Mouse (Mus musculus) lung, embryonic 14.5 days (tissue): ENCODE results near the gene Gsto1. TPM values are rescaled to one million over a fixed set of nuclear protein-coding genes. Genes with fewer than 3 reads are reported as not detected.

Source experiments
- ATAC-seq: fragments of 200-750 bp; cut with Nextera tagmentation; 2 replicates; pipeline ENCODE4 v1.8.0; 2017; ENCODE audit warnings: mild to moderate bottlenecking, moderate TSS enrichment, moderate library complexity; ENCODE audit not compliant: insufficient read depth
- DNase-seq: peaks from one replicate; pipeline ENCODE4 v3.0.0-alpha.2; 2015
- H3K27ac ChIP-seq: fragments of 300-500 bp; sonication (generic); 2 replicates; pipeline ENCODE4 v1.5.1; 2014; ENCODE audit warnings: low read depth, mild to moderate bottlenecking, moderate library complexity
- H3K27me3 ChIP-seq: fragments of 300-500 bp; sonication (generic); 2 replicates; pipeline ENCODE4 v1.6.1; 2014; ENCODE audit warnings: low read length, control low read depth; ENCODE audit not compliant: insufficient read depth
- H3K36me3 ChIP-seq: fragments of 300-500 bp; sonication (generic); 2 replicates; pipeline ENCODE4 v1.6.1; 2014; ENCODE audit warnings: control low read depth; ENCODE audit not compliant: insufficient read depth
- H3K4me1 ChIP-seq: fragments of 300-500 bp; sonication (generic); 2 replicates; pipeline ENCODE4 v1.6.1; 2014; ENCODE audit warnings: antibody characterized with exemption, control low read depth; ENCODE audit not compliant: insufficient read depth
- H3K4me2 ChIP-seq: fragments of 300-500 bp; sonication (generic); 2 replicates; pipeline ENCODE4 v1.6.1; 2014; ENCODE audit warnings: mild to moderate bottlenecking
- H3K4me3 ChIP-seq: fragments of 300-500 bp; sonication (generic); 2 replicates; pipeline ENCODE4 v1.5.1; 2014; ENCODE audit warnings: low read depth, low read length
- H3K9ac ChIP-seq: fragments of 300-500 bp; sonication (generic); 2 replicates; pipeline ENCODE4 v1.6.1; 2014
- H3K9me3 ChIP-seq: fragments of 300-500 bp; sonication (generic); 2 replicates; pipeline ENCODE4 v1.6.1; 2016; ENCODE audit warnings: low read depth, low read length, control low read depth
- CTCF ChIP-seq: IDR thresholded peaks from 2 replicates; pipeline ENCODE4 v1.5.1; 2016; ENCODE audit warnings: antibody characterized with exemption, low read depth
- WGBS: fragments of 180-500 bp; shearing (Covaris S2); extraction: QIAGEN DNeasy Blood & Tissue Kit; methylation state at CpG from one replicate; pipeline ENCODE4 v1.1.7; 2014; 5-methylcytosine and 5-hydroxymethylcytosine counted together
- polyA plus RNA-seq: library from polyadenylated mRNA; unstranded; fragments of >200 nt; fragmentation: Nextera tagmentation; extraction: Ambion mirVana; gene quantifications from 2 replicates; pipeline ENCODE4 v1.2.1, GENCODE M21; 2014

The Gsto1 gene
- polyA plus RNA-seq, 1 experiment from 2014 or later, result 80.5 TPM

GRCm38 (mm10) chr19:47822143-47822796, 32.5 kb upstream of the Gsto1 start:
- 7% methylated on average over 8 of the region's 8 CpGs for WGBS
- Histone ChIP-seq H3K36me3 (no peaks in the 10 kb centered on the region), H3K9me3 (no peaks in the 10 kb centered on the region), H3K27me3 (0 out of 2 replicates have a peak, but pooled peaks cover 6% of the 10 kb centered on the region), H3K4me2 (no peak overlapping the region), H3K4me3 (no peak overlapping the region), H3K4me1 (no peaks in the 10 kb centered on the region), H3K27ac (no peak overlapping the region), H3K9ac (no peak overlapping the region)
- ATAC-seq (no peak), DNase-seq (peak; percentile 29)
- peak; percentile 7; the same call in 1 of the 2 replicates for TF ChIP-seq CTCF

DNA sequence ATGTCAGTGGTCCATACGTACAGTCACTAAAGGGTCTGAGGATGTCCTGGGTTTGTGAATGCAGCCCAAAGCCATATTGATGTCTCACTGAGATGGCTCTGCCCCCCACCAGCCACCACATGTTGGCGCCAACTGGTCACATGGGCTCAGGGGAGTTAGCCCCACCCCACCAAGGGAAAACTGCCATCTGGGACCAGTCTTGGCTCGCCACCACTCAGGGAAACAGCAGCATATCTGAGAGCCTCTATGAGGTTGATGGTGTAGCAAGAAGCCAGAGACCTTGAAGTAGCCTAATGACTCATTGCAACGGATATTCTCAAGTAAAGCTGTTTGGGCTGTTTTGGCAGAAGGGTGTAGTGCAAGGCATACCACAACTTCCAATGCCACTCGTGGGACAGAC, 30.7 kb upstream of the Gsto1 start:
- Histone ChIP-seq H3K27ac (no peak overlapping the region), H3K4me3 (no peak overlapping the region), H3K4me1 (no peaks in the 10 kb centered on the region), H3K9me3 (no peaks in the 10 kb centered on the region), H3K36me3 (no peaks in the 10 kb centered on the region), H3K9ac (no peak overlapping the region), H3K27me3 (0 out of 2 replicates have a peak, but pooled peaks cover 6% of the 10 kb centered on the region), H3K4me2 (no peak overlapping the region)
- ATAC-seq (no peak), DNase-seq (no peak)
- WGBS, result 56% methylated on average over 5 of the region's 5 CpGs
- no peak for TF ChIP-seq CTCF

DNA sequence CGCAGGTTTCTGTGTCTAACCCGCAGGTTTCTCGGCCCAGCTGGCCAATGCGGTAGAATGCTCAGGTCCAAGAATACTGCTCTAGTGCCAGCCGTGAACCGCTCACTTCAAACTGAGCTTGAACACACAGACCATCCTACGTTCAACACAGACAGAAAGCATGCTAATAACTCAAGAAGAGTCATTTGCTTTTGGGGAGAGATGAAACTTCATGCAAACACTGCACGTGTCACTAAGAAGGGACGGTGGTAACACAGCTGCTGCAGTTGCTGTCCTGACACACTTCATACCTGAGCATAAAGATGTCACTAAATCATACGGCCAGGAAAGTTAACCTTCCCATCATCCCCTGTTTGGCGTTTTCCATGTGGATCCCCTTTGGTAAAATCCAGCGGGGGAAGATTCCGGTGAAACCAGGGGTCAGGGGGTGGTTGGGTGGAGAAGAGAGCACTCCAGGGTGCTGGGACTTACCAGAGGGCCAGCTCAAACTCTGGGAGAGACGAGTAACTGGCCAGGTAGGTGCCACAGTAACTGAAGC, 24.8 kb upstream of the Gsto1 start:
- DNase-seq, result no peak
- WGBS, result 78% methylated on average over 14 of the region's 14 CpGs

GRCm38 (mm10) chr19:47831111-47831510, 23.7 kb upstream of the Gsto1 start:
- WGBS, result 90% methylated on average over 8 of the region's 8 CpGs
- no peaks in the 10 kb centered on the region for H3K36me3 ChIP-seq
- ATAC-seq, result no peak
- H3K4me2 ChIP-seq, result no peak overlapping the region
- H3K27ac ChIP-seq, result no peak overlapping the region
- H3K4me3 ChIP-seq, result no peak overlapping the region
- H3K9me3 ChIP-seq, result no peaks in the 10 kb centered on the region
- DNase-seq, result no peak
- H3K27me3 ChIP-seq, result no peaks in the 10 kb centered on the region
- no peaks in the 10 kb centered on the region for H3K4me1 ChIP-seq
- no peak overlapping the region for H3K9ac ChIP-seq
- no peak for TF ChIP-seq CTCF

More for the DNA sequence above, 24.8 kb upstream of the Gsto1 start:
- Histone ChIP-seq H3K4me1 (no peaks in the 10 kb centered on the region), H3K9me3 (no peaks in the 10 kb centered on the region), H3K36me3 (no peaks in the 10 kb centered on the region), H3K27ac (no peak overlapping the region), H3K4me2 (no peak overlapping the region), H3K9ac (no peak overlapping the region), H3K27me3 (no peaks in the 10 kb centered on the region), H3K4me3 (no peak overlapping the region)
- ATAC-seq, result no peak
- TF ChIP-seq CTCF, result no peak

GRCm38 (mm10) chr19:47832316-47832715, 22.5 kb upstream of the Gsto1 start:
- H3K9ac ChIP-seq, result no peak overlapping the region

DNA sequence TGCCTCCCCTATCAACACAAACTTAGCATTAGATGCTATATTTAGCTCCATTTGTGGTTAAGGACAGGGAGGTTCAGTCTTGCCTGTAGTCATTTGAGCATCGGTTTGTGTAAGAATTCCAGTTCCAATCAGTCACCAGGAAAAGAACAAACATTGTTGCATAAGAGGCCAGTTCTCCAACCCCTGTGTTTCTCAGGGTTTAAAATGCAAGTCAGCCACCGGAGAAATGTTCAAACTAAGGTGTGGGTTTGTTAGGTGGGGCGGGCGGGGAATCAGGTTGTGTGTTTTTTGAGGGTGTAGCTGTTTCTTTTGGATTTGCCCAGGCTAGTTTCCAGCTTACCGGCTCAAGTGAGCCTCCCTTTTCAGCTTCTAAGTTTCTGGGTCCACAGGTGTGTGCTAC, 20.2 kb upstream of the Gsto1 start:
- Histone ChIP-seq H3K9me3 (no peaks in the 10 kb centered on the region), H3K27ac (no peak overlapping the region), H3K27me3 (peaks cover 8% of the 10 kb centered on the region), H3K4me3 (no peak overlapping the region), H3K36me3 (no peaks in the 10 kb centered on the region), H3K9ac (no peak overlapping the region), H3K4me2 (no peak overlapping the region), H3K4me1 (0 out of 2 replicates have a peak, but pooled peaks cover 2% of the 10 kb centered on the region)
- ATAC-seq (no peak), DNase-seq (no peak)
- no peak for TF ChIP-seq CTCF
- 71% methylated on average over 5 of the region's 5 CpGs for WGBS

More at GRCm38 (mm10) chr19:47832316-47832715, 22.5 kb upstream of the Gsto1 start:
- no peak for TF ChIP-seq CTCF
- no peak for ATAC-seq
- Histone ChIP-seq H3K27ac (no peak overlapping the region), H3K4me3 (no peak overlapping the region), H3K4me1 (no peaks in the 10 kb centered on the region), H3K9me3 (no peaks in the 10 kb centered on the region), H3K36me3 (no peaks in the 10 kb centered on the region), H3K27me3 (peaks cover 8% of the 10 kb centered on the region), H3K4me2 (no peak overlapping the region)
- no peak for DNase-seq
- 70% methylated on average over 16 of the region's 16 CpGs for WGBS

DNA sequence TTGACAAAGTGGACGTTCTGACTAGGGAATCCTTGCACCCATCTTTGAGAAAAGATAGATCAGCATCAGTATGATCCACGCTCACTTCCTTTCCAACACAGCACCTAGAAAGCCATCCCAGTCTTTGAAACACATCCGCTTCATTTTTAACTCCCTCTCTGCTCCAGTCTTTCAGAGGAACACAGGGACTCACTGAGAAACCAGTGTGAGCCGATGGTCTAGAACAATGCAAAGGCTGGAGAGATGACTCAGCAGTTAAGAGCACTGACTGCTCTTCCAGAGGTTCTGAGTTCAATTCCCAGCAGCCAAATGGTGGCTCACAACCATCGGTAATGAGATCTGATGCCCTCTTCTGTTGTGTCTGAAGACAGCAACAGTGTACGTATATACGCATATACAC, 19.0 kb upstream of the Gsto1 start:
- no peak for DNase-seq
- Histone ChIP-seq H3K27me3 (peaks cover 8% of the 10 kb centered on the region), H3K4me3 (no peak overlapping the region), H3K36me3 (no peaks in the 10 kb centered on the region), H3K27ac (no peak overlapping the region), H3K9ac (no peak overlapping the region), H3K4me1 (0 out of 2 replicates have a peak, but pooled peaks cover 2% of the 10 kb centered on the region), H3K4me2 (no peak overlapping the region), H3K9me3 (no peaks in the 10 kb centered on the region)
- no peak for ATAC-seq
- 82% methylated on average over 7 of the region's 7 CpGs for WGBS
- TF ChIP-seq CTCF, result no peak
